Mouse (Mus musculus): ENCODE results near the gene Bcr. TPM values are rescaled to one million over a fixed set of nuclear protein-coding genes. Genes with fewer than 3 reads are reported as not detected.
A peak's percentile ranks its signal among the peaks of the same experiment; 100 is the strongest.

Gene Bcr
- polyA plus RNA-seq, 1 experiment from 2014 or later, result 11.7 TPM

DNA sequence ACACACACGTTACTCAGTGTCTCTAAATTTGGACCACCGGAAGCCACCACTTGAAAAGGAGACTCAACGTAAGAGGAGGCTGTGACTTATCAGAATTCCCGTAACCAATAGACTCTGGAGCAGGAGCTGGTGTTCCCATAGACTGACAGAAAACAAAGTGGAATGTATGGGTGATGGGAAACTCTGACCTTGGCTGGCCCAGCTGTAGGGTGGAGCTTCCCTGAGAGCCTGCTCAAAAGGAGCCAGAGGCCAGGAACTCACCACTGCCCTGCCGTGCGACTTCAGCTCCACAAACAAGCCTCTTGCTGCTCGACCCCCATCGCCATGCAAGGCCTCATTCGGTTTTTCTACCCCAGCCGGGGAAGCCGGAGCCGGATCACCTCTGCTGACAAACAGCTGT is 113.3 kb downstream of the Bcr start:
- Histone ChIP-seq H3K4me2 (replicated peaks) (no peak overlapping the region), H3K27me3 (replicated peaks) (no peaks in the 10 kb centered on the region), H3K9me3 (no peaks in the 10 kb centered on the region), H3K4me1 (replicated peaks) (no peaks in the 10 kb centered on the region; the same call in none of the 2 replicates), H3K27ac (0 out of 2 replicates have a peak overlapping the region, but pooled peaks have one; percentile 22), H3K36me3 (peaks cover 18% of the 10 kb centered on the region), H3K9ac (no peak overlapping the region), H3K4me3 (replicated peaks) (no peak overlapping the region)
- no peak for ATAC-seq
- 65% methylated on average over 12 of the region's 12 CpGs for WGBS

DNA sequence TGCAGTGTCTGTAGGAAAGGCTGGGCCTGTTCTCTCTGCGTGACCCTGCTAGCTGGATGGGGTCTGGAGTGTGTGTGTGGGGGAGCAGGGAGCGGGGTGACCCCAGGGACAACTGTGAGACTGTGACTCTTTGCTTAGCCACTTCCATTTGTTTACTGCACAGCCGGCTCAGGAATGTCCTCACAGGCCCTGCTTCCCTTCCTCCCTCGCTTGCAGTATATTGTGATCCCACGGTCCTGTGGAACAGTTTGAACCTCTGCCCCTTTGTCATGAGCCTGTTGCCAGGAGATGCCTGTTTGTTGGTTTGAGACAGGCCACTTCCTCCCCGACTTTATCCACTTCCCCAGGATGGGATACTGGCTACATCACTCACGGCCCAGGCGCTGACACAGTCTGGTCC is 116.1 kb downstream of the Bcr start:
- WGBS, result 54% methylated on average over 8 of the region's 8 CpGs
- peaks cover 32% of the 10 kb centered on the region for H3K36me3 ChIP-seq
- no peak overlapping the region for H3K9ac ChIP-seq
- no peaks in the 10 kb centered on the region for H3K9me3 ChIP-seq
- H3K4me3 ChIP-seq (replicated peaks), result no peak overlapping the region
- H3K27me3 ChIP-seq (replicated peaks), result no peaks in the 10 kb centered on the region
- H3K27ac ChIP-seq, result 0 out of 2 replicates have a peak overlapping the region, but pooled peaks have one; percentile 36
- no peak overlapping the region for H3K4me2 ChIP-seq (replicated peaks)
- ATAC-seq, result peak; percentile 22; the same call in 1 of the 2 replicates
- H3K4me1 ChIP-seq (replicated peaks), result no peaks in the 10 kb centered on the region; the same call in 1 of the 2 replicates

DNA sequence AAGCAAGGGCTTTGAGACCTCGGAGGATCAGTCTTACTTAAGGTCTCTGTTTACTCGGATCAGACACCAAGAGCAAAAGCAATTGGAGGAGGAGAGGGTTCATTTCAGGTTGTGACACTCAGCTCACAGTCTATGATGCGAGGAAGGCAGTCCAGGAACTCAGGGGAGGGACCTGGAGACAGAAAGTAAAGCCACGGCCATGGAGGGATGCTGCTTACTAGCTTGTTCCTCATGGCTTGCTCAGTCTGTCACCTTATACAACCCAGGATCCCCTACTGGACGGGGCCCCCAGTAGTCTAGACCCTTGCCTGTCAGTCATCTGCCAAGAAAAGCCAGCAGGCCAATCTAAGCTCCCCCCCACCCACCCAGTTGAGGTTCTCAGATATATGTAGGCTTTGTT is 118.5 kb downstream of the Bcr start:
- Histone ChIP-seq H3K9ac (no peak overlapping the region), H3K27ac (no peak overlapping the region), H3K27me3 (replicated peaks) (no peaks in the 10 kb centered on the region), H3K4me1 (replicated peaks) (no peaks in the 10 kb centered on the region; the same call in 1 of the 2 replicates), H3K36me3 (peaks cover 36% of the 10 kb centered on the region), H3K4me3 (replicated peaks) (no peak overlapping the region), H3K4me2 (replicated peaks) (no peak overlapping the region), H3K9me3 (no peaks in the 10 kb centered on the region)
- WGBS, result 86% methylated on average over 5 of the region's 5 CpGs
- no peak for ATAC-seq

DNA sequence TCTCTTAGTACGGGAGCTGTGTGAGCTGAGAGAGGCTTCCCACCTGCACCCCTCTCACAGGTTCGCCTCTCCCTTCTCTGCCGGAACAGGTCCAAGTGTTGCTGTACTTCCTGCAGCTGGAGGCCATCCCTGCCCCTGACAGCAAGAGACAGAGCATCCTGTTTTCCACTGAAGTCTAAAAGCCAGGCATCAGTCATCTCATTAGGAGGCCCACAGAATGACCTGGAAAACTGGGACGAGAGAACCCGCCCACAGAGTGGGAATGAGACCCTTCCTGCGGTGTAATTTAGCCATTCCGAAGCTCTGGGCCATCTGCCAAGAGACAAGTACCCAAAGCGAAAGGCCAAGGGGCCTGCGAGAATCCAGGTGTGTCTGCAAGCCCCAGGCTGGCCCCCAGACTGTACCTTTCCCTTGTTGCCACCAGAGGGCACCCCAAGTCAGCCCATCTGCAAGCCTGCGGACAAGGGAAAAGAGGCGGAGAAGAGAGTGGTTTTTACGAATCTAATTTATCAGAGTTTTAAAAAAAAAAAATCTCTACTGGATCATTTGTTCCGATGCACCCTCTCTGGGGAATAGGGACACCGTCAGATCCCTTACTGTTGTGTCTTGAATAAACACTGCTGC is 121.9 kb downstream of the Bcr start:
- ATAC-seq, result peak; percentile 76
- no peak overlapping the region for H3K4me3 ChIP-seq (replicated peaks)
- H3K9ac ChIP-seq, result no peak overlapping the region
- no peaks in the 10 kb centered on the region for H3K27me3 ChIP-seq (replicated peaks)
- peaks cover 36% of the 10 kb centered on the region for H3K36me3 ChIP-seq
- 26% methylated on average over 14 of the region's 14 CpGs for WGBS
- H3K27ac ChIP-seq, result no peak overlapping the region
- no peaks in the 10 kb centered on the region for H3K9me3 ChIP-seq
- H3K4me1 ChIP-seq (replicated peaks), result 0 out of 2 replicates have a peak, but pooled peaks cover 3% of the 10 kb centered on the region
- no peak overlapping the region for H3K4me2 ChIP-seq (replicated peaks)

DNA sequence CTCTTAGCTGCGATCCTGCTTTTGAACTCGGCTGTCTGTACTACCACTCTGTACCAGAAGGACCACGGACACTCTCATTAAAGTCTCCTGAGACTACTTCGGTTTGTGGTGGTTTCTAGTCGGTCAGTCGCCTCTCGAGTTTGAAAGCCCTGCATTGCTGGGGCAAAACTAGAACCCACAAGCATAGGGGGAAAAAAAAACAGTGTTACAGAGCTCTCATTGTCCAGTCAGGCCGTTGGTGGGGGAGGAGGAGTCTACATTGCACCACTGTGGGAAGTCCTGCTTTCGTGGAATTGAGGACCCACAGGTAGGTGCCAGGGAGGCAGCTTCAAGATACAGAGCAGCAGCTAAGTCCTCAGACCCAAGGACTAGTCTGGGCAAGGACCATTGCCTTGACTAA is 124.4 kb downstream of the Bcr start:
- H3K4me1 ChIP-seq (replicated peaks), result peaks cover 8% of the 10 kb centered on the region; the same call in 1 of the 2 replicates
- no peak overlapping the region for H3K4me2 ChIP-seq (replicated peaks)
- ATAC-seq, result no peak
- H3K9ac ChIP-seq, result no peak overlapping the region
- WGBS, result 89% methylated on average over 9 of the region's 9 CpGs
- peaks cover 17% of the 10 kb centered on the region; the same call in 1 of the 2 replicates for H3K36me3 ChIP-seq
- no peak overlapping the region for H3K4me3 ChIP-seq (replicated peaks)
- H3K9me3 ChIP-seq, result no peaks in the 10 kb centered on the region
- H3K27me3 ChIP-seq (replicated peaks), result no peaks in the 10 kb centered on the region
- H3K27ac ChIP-seq, result no peak overlapping the region

DNA sequence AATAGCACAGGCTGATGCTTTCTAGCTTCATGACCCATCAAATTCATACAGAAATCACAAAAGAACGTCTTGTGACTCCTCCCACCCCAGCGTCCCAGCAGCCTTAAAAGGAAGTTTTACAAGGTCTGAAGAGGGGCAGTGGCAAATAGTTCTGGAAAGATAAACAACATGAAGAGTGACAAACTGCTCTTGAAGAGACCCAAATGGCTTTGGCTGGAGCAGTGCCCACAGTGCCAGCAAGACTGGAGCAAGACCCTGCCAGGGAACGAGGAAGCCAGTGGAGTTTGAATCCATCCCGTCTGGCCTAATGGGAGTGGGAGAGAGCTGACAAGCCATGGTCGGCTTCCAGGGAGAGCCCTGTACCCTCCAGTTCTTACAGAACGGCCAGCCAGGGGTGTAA is 126.2 kb downstream of the Bcr start:
- H3K4me2 ChIP-seq (replicated peaks), result no peak overlapping the region
- peaks cover 8% of the 10 kb centered on the region; the same call in 1 of the 2 replicates for H3K4me1 ChIP-seq (replicated peaks)
- no peak overlapping the region for H3K27ac ChIP-seq
- ATAC-seq, result no peak
- WGBS, result 41% methylated on average over 6 of the region's 6 CpGs
- no peak overlapping the region for H3K9ac ChIP-seq
- no peaks in the 10 kb centered on the region for H3K9me3 ChIP-seq
- no peak overlapping the region for H3K4me3 ChIP-seq (replicated peaks)
- H3K36me3 ChIP-seq, result peaks cover 7% of the 10 kb centered on the region; the same call in 1 of the 2 replicates
- H3K27me3 ChIP-seq (replicated peaks), result no peaks in the 10 kb centered on the region

DNA sequence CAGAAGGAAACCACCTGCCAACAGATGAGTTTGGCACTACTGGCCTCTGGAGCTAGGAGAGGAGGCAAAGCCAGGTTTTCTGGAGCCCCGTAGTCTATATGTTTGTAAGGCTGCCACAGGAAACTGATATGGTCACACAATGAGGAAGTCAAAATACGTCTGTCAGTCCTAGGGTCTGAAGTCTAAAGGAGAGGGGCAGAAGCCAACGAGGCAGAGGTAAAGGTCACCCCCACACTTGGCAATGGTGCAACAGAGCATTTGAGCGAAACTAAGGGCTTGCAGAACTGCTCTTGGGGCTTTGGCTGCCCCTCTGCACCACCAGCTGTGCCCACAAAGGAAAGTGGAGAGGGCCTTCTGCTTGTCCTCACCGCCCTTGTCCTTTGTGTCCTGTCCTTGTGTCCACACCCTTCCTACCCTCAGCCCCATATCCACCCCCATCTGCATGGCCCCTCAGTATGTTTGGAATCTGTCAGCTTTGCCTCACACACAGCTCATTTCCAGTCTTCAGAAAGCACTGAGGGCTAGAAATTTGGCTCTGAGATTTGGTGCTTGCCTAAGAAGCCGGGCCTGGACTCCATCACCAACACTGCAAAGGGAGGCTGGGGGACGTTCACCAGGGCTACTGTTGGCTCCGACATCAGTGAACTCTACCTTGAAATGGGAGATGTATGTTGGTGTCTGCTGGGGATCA is 127.1 kb downstream of the Bcr start:
- ATAC-seq, result no peak

DNA sequence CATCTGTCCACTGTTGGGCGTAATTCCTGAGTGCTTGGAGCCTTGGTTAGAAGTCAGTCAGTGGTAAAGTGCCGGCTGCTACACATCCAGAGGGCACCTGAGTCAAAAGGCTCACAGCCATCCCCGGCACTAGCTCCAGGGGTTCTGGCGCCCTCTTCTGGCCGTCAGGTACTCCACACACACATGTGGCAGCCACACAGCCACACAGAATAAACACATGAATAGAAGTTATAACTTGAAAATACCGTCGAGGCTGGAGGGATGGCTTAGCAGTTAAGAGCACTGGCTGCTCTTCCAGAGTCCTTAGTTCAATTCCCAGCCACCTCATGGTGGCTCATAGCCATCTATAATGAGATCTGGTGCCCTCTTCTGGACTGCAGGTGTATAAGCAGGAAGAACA is 131.3 kb downstream of the Bcr start:
- H3K27ac ChIP-seq, result no peak overlapping the region
- no peak overlapping the region for H3K4me3 ChIP-seq (replicated peaks)
- peaks cover 5% of the 10 kb centered on the region; the same call in 1 of the 2 replicates for H3K4me1 ChIP-seq (replicated peaks)
- no peaks in the 10 kb centered on the region; the same call in 1 of the 2 replicates for H3K9me3 ChIP-seq
- no peaks in the 10 kb centered on the region for H3K27me3 ChIP-seq (replicated peaks)
- no peak overlapping the region for H3K4me2 ChIP-seq (replicated peaks)
- no peaks in the 10 kb centered on the region for H3K36me3 ChIP-seq
- H3K9ac ChIP-seq, result no peak overlapping the region
- WGBS, result 52% methylated on average over 7 of the region's 7 CpGs
- no peak for ATAC-seq

More for the DNA sequence above, 127.1 kb downstream of the Bcr start:
- H3K27me3 ChIP-seq (replicated peaks), result no peaks in the 10 kb centered on the region
- WGBS, result 71% methylated on average over 8 of the region's 8 CpGs
- H3K36me3 ChIP-seq, result peaks cover 7% of the 10 kb centered on the region; the same call in 1 of the 2 replicates
- H3K4me3 ChIP-seq (replicated peaks), result no peak overlapping the region
- H3K4me1 ChIP-seq (replicated peaks), result peaks cover 8% of the 10 kb centered on the region; the same call in 1 of the 2 replicates
- H3K27ac ChIP-seq, result no peak overlapping the region
- H3K9me3 ChIP-seq, result no peaks in the 10 kb centered on the region
- H3K9ac ChIP-seq, result no peak overlapping the region
- no peak overlapping the region for H3K4me2 ChIP-seq (replicated peaks)

GRCm38 (mm10) chr10:75197817-75198216 is 137.4 kb downstream of the Bcr start:
- ATAC-seq, result no peak
- H3K4me3 ChIP-seq (replicated peaks), result no peak overlapping the region
- H3K27ac ChIP-seq, result no peak overlapping the region
- H3K4me1 ChIP-seq (replicated peaks), result no peaks in the 10 kb centered on the region
- no peak overlapping the region for H3K4me2 ChIP-seq (replicated peaks)
- no peaks in the 10 kb centered on the region; the same call in 1 of the 2 replicates for H3K9me3 ChIP-seq
- H3K27me3 ChIP-seq (replicated peaks), result no peaks in the 10 kb centered on the region
- WGBS, result 91% methylated on average over 1 of the region's 1 CpGs
- H3K36me3 ChIP-seq, result no peaks in the 10 kb centered on the region
- no peak overlapping the region for H3K9ac ChIP-seq

GRCm38 (mm10) chr10:75200733-75201132 is 140.3 kb downstream of the Bcr start:
- H3K9me3 ChIP-seq, result no peaks in the 10 kb centered on the region
- H3K27me3 ChIP-seq (replicated peaks), result no peaks in the 10 kb centered on the region
- no peak overlapping the region for H3K9ac ChIP-seq
- no peak overlapping the region for H3K4me2 ChIP-seq (replicated peaks)
- WGBS, result 64% methylated on average over 1 of the region's 1 CpGs
- no peak overlapping the region for H3K27ac ChIP-seq
- no peaks in the 10 kb centered on the region for H3K36me3 ChIP-seq
- no peak overlapping the region for H3K4me3 ChIP-seq (replicated peaks)
- no peaks in the 10 kb centered on the region for H3K4me1 ChIP-seq (replicated peaks)
- no peak for ATAC-seq

- H3K4me3 ChIP-seq (replicated peaks), result no peak overlapping the region
- H3K4me2 ChIP-seq (replicated peaks), result no peak overlapping the region; the same call in 1 of the 2 replicates
- H3K9ac ChIP-seq, result no peak overlapping the region
- ATAC-seq, result peak; percentile 42; the same call in 1 of the 2 replicates
- 59% methylated on average over 4 of the region's 4 CpGs for WGBS
- no peaks in the 10 kb centered on the region for H3K36me3 ChIP-seq
- H3K27ac ChIP-seq, result 0 out of 2 replicates have a peak overlapping the region, but pooled peaks have one; percentile 36
- H3K4me1 ChIP-seq (replicated peaks), result no peaks in the 10 kb centered on the region
- no peaks in the 10 kb centered on the region for H3K9me3 ChIP-seq
- no peaks in the 10 kb centered on the region for H3K27me3 ChIP-seq (replicated peaks)
Observed at GRCm38 (mm10) chr10:75206192-75206591, 145.8 kb downstream of the Bcr start.

GRCm38 (mm10) chr10:75210841-75211240 is 150.4 kb downstream of the Bcr start:
- no peak for ATAC-seq
- Histone ChIP-seq H3K36me3 (no peaks in the 10 kb centered on the region), H3K9ac (no peak overlapping the region), H3K4me2 (replicated peaks) (no peak overlapping the region), H3K27me3 (replicated peaks) (no peaks in the 10 kb centered on the region), H3K4me1 (replicated peaks) (peaks cover 4% of the 10 kb centered on the region; the same call in 1 of the 2 replicates), H3K4me3 (replicated peaks) (no peak overlapping the region), H3K27ac (peak overlapping the region; percentile 72; the same call in 1 of the 2 replicates), H3K9me3 (no peaks in the 10 kb centered on the region)
- 73% methylated on average over 3 of the region's 3 CpGs for WGBS
